Mouse (Mus musculus) right cerebral cortex, postnatal 14 days (tissue): ENCODE data around the gene T2.
"Not testable (repeated sequence)": the region's sequence is repeated elsewhere in the genome, so short reads cannot be mapped to it uniquely, and the experiment has no call there.

Source experiments
- DNase-seq: peaks from one replicate; pipeline ENCODE4 v3.0.0; 2022

T2 gene

DNA sequence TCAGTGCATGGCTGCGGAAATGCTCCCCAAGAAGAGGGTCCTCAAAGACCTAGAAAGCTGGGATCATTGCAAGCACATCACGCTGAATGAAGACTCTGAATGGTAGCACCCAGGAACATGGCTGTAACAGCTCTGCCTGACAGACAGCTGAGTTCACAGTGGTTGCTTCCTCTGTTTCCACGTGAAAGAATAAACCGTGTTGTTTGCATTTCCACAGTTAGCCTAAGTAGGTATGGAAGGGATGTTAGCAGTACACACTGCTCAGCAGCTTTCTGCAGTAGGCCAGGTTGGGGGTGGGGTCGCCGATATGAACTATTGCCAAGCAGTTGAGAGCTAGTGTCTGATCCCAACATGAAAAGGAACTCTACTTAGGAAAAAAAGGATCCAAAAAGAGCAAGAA lies at the start of gene T2:
Gene T2, plus strand, starts transcription at position 301 of the 400 bp plus-strand sequence.
- no peak for DNase-seq

DNA sequence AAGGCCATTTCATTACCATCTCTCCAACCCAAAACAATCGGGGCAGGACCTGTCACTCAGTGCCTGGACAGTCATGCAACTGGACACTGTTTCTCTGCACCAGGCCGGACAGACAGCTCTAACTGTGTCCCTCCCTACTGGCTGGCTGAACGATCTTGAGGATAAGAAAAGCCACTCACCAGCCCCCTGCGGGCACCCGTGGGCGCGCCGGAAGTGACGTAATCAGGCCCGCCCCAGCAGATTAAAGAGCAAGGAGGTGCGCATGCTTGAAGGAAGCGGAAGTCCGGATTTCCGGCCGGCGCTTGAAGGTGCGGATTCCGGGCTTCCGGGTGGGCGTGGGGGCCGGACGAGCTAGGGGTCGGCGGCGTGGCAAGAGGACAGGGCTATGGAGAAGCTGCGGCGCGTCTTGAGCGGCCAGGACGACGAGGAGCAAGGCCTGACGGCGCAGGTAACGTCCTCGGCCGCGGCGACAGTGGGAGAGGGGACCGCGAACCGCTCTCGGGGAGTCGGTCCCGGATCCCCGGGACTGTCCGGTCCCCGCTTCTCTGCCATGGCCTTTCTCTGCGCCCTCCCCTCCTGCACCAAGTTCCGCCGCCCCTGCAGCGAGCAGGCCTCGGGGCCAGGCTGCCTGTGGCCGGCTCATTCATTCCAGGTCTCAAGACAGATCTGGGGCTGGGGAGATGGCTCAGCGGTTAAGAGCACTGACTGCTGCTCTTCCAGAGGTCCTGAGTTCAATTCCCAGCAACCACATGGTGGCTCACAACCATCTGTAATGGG lies 44.8 kb upstream of the T2 start, which contains the start of gene Sft2d1:
Gene Sft2d1, plus strand, starts transcription at position 265 of the 777 bp plus-strand sequence.
- peak; percentile 97 for DNase-seq

DNA sequence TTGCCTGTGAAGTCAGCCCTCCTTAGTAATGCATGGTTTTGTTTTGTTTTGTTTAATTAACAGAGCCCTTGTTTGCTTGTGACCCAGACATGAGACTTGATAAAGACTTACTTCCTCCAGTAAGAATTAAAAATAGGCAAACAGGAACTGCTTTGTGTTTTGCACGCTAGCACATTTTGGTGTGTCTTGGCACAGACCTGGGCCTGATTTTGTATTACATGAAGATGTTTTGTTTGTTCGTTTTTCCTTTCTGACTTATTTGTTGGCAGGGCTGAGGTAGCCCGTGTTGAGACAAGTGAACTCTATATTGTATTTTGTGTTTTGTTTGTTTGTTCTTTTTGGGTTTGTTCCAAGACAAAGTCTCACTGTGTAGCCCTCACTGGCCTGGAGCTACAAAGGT lies 44.0 kb upstream of the T2 start:
- DNase-seq, result no peak

DNA sequence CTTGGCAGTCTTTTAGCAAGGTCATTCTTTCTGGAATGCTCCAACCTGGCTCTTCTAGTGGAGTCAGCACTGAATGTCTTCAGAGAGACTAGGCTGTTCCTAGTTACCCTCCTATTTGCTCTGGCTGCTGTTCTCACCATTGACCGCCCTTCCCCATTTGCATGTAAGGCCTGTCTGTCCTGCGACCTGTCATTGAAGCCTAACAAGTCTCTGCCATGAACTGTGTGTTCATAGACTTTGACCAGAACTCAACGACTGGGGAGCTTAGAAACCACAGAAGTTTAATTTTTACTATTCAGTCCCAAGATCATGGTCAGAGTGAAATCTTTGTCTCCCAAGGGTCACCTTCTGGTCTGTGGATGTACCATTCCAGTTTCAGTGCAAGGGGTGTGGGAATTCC lies 41.8 kb upstream of the T2 start:
- no peak for DNase-seq

DNA sequence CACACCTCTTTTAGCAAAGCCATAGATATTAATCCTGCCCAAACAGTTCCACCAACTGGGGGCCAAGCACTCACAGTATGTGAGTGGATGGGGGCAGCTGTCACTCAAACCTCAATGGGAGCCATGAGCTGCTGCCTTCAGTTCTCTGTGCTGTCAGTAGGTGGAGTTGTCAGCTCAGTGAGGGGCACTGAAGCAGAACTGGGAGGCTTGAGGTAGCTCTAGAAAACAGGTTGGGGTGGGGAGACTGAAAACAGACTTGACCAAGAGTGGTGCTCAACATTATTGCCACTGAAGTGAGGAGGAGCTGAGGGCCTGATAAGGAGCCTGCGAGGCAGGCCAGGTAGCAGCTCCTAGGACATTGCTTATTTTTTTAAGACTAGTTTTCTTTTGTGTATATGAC lies 39.5 kb upstream of the T2 start:
- DNase-seq, result no peak

DNA sequence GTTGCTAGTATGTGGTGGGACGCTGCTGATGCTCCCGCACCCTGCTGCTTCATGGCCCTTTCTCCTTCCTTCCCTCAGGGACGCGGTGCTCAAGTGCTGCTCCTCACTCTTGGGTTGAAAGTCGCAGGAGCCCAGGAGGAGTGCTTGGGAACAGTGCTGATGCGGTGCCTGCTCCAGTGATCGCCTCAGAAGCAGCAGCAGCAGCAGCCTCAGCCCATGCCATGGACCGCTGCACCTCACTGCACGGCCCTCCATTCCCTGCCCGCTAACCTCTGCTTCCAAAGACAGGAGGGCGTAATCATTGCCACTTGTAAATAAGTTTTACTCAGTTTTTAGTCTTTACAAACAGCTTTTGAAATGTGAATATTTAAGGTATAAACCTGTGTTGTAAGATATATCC lies 28.9 kb upstream of the T2 start:
- not testable (repeated sequence) for DNase-seq

DNA sequence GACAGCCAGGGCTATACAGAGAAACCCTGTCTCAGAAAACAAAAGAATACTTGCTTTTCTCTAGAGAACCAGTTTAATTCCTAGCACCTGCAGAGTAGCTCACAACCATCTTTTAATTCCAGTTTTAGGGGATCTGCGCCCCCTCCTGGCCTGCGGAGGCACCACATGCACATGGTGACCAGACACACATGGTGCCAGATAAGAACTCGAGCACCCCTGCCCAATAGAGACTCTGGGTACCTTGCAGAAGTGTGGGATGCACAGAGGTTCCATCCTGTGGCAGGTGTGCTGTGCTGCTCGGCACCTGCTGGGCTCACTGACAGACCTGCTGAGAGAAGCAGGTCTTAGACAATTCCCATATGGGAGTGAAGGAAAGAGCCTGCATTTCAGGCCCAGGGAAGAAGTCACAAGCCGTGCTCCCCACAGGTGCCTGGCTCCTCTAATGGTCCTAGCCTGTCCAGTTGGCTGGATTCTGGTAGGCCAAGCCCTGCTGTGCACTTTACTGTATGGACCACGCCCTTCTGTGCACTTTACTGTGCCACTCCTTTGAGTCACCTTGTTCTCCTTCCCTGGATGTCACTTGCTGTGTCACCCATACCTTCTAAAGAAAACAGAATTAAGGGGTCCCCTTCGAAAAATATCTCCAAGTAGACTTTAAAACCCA lies 27.1 kb upstream of the T2 start:
- no peak for DNase-seq

DNA sequence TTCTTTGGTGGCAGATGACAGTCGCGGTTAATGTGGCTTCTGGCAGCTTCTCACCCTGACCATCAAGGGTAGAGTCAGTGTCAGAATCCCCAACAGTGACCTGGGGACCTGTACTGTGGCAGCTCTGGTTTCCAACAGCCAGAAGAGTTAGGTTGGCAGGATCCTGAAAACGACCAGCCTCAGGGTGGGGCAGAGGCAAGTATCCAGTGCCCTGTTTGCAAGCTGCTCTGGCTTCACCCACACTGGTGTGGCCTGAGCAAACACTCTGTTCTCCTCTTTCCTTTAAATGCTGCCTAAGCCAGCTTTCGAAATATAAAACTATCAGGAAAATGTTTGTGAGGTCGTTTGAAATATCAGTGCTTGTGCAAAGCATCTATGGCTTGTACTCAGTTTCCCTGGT lies 25.2 kb upstream of the T2 start:
- DNase-seq, result no peak

DNA sequence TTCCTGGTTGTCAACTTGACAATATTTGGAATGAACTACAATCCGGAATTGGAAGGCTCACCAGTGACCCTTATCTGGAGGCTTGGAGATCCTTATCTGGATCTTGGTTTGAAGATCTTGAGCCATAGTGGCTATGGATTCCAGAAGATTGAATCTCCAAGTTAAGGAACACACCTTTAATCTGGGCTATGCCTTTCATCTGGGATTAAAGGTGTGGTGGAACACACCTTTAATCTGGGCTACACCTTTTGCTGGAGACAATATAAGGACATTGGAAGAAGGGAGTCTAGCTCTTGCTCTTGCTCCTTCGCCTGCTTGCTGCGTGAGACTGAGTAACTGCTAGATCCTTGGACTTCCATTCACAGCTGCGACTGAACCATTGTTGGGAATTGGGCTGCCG lies 18.6 kb upstream of the T2 start, which contains the start of gene Prr18:
Gene Prr18, plus strand, starts transcription at position 301 of the 400 bp plus-strand sequence.
- not testable (repeated sequence) for DNase-seq

DNA sequence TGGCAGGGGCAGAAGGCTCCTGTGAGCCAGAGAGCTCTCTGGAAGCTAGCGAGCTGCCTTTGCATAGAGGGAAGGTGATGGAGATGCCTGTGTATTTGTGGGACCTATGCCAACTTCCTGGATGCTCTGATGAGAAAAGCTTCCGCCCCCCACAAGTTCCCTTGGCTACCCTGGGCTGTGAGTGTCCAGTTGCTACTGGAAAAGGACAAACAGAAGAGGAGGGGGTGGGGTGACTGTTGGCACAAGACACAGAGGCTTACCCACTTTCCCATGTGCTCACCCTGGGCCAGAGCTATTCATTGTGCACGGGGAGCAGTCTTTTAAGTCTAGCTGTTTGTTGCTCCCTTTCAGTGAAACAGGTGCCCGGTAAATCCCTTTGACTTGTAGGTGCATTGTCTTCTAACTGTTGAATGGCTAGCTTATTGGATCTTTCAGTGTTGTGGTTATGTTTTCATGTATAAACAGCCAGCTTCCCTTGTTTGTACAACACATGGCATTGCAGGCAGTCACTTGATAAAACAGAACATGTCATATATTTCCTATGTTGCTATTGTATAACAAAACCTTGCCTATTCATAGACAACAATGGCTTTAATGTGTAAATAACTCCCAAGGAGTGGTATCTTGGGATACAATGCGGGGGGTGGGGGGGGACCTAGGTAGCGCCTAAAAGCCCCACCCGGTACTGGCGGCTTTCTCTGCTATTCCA lies 16.0 kb upstream of the T2 start:
- DNase-seq, result peak; percentile 20

DNA sequence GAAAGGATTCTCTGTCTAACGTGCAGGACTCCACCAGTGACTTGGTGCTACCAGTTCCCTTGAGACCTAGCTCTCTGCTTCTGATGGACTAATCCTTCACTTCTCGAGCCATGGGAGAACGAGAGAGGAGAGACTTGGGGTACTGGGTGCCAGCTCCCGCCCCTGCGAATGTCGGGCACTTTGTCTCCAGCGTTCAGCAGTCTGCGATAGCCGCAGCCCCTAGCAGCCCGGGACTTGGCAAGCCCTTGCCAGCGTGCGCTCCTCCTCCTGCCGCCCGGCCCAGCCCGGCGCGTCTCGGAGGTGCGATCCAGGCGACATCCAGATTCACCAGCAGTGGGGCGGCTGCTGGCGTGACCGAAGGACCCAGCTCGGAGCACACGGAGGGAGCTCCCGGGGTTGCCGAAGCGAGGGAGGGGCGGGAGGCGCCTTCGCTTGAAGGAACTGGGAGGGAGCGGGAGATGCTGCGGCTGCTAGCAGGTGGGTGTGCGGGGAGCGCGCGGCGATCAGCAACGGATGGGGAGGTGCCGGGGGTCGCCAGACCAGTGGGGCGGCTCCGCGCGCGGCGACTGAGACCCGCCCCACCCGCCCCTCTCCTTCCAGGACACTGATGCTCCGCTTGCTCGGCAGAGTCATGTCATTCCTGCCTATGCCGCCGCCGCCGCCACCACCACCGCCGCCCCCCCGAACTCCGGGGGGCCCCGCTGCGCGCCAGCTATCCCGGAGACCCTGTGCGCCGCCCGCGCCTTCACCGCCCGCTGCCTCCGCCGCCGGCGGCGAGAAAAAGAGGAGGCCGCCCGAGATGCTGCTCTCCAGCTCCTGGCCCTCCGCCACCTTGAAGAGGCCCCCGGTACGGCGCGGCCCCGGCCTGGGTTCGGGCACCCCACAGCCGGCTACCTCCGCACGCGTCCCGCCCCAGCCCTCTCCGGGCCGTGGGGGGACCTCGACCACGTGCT lies 15.1 kb upstream of the T2 start:
- peak; percentile 60 for DNase-seq

DNA sequence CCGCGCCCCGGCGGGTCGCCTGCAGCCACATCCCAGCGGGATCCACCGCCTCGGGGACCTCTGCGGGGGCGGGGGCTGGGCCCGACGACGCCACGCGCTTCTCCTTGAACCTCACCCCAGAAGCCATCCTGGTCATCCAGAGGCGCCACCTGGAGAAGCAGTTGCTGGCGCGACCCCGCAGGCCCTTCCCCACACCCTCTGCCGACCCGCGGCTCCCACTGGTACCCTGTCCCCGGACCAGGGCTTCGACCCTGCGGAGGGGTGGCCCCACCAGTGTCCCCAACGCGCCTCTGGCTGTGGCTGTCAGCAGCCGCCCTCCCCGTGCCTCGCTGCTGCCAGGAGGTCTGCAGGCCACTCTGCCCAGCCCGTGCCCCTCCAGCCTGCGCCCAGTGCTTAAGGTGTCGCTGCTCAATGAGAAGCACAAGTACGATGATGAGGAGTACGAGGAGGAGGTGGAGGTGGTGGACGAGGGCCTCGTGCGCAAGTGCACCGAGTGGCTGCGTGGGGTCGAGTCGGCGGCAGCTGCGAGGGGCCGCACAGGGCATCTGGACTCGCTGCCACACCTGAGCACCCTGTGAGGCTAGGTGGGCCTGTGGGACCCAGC lies 14.3 kb upstream of the T2 start:
- DNase-seq, result peak; percentile 23

DNA sequence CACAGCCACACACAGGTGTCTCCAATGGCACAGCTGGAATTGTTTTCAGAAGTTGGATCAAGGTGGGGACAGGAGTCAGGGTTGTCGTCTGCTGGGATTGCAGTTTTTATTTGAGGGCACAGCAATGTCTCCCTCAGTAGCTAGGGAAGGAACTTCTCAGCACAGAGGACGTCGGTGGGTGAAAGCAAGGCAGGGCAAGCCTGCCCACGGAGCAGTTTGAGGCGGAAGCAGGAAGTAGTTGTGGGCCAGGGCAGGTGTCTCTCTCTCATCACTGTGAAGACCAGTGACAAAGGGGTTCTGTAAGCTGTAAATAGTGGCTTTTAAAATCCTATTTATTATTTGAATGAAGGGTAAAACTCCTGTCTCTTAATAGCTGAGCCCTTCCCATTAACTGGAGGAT lies 13.1 kb upstream of the T2 start:
- no peak for DNase-seq

DNA sequence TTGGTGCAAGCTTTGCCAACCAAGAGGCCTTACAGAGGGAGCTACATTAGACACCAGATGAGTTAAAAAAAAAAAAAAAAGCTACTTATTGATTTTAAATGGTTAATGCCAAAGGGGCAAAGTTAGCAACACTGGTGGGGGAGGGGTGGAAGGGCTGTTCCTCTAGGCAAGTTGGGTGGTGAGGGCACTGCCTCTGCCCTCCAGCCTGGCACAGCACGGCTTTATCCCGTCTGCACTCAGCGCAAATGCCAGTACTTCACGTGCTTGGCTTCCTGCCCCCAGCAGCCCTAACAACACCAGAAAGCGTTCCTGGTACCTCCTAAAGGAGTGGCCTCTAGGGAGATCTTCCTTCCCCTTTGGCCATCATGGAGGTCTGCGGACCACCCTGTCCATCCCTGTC lies 12.4 kb upstream of the T2 start:
- DNase-seq, result no peak

DNA sequence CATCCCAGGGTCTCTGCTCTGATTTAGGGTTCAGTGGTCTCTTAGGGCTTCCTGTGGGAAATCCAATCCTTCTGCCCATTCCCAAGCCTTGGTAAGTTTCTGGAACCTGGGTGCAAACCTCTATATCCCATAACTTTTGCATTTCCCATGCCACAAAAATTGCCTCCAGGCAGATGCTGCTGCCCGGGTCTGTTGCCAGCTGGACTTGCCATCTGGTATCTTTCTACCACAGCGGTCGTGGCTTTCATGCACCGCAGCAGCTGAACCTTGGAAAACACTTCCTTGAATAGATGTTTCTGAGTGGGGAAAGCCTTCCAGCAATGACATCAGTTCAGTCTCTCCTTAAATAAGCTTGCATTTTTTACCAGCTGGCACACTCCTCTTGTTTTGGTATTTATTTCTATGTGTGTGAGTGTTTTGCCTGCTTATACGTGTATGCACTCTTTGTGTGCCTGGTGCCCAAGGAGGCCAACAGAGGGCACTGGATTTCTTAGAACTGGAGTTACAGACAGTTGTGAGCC lies 8.0 kb upstream of the T2 start:
- DNase-seq, result no peak

DNA sequence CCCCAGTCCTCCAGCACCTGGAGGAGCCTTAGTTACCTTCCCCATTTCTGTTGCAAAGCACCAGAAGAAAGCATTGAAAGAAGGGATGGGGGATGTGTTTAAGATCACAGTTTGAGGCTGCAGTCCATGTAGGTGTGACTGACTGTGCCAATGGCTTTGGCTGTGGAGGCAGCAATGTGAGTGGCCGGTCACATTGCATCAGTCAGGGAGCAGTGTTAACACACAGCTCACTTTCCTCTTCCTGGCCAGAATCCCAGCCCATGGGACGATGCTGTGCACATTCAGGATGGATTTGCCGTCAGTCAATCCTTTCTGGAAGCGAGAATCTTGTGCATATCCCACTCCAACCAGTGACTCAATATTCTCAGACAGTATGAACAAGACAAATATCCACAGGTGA lies 6.9 kb upstream of the T2 start:
- DNase-seq, result no peak

DNA sequence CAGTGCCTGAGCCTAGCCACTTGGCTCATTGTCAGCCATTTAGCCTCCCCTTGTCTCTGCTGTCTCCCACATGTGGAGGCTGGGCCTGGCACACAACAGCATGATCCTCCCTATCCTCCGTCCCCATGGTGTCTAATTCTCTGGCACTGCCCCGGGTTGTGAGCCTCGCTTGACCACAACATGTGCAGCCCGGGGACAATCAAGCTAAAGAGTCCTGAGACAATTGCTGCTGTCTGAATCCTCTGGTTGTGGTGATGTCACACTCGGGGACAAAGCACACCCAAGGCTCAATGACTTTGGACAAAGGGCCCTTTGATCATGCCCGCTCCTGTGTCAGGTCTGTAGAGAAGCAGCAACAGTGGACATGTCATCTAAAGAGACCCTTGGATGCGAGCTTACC lies 4.7 kb upstream of the T2 start:
- no peak for DNase-seq

DNA sequence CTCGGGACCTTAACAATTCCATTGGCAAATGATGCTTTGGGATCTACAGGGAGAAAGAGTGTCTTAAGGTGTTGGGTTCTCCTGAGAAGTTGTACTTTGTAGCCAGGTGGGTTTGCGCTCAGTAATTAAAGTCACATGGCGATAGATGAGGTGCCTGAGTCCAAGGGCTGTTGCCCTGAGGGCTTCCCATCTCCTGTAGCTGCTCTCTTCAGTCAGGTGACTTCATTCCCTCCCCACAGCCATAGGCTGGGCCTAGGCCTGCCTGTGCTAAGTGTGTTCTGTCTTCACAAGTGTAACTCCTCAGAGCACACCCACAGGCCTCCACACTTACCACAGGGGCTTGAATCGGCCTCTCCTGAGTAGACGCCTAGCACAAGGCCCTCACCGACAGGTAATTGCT lies 1.7 kb downstream of the T2 start:
- no peak for DNase-seq

DNA sequence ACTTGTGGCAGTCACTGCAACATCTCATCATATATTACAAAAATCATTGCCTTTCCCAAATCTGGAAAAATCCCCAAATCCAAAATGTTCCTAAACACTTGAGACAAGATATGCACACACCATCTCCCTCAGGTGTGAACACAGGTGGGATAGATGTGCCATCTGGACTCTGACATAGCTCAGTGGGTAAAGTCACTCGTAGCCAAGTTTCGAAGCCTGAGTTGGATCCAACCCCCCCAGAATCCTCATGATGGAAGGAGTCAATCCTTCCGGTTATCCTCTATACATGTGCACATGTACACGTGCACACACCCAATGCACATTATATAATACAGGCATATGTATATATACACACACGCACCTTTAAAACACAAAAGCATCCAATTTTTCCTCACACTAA lies 5.1 kb downstream of the T2 start:
- DNase-seq, result no peak

DNA sequence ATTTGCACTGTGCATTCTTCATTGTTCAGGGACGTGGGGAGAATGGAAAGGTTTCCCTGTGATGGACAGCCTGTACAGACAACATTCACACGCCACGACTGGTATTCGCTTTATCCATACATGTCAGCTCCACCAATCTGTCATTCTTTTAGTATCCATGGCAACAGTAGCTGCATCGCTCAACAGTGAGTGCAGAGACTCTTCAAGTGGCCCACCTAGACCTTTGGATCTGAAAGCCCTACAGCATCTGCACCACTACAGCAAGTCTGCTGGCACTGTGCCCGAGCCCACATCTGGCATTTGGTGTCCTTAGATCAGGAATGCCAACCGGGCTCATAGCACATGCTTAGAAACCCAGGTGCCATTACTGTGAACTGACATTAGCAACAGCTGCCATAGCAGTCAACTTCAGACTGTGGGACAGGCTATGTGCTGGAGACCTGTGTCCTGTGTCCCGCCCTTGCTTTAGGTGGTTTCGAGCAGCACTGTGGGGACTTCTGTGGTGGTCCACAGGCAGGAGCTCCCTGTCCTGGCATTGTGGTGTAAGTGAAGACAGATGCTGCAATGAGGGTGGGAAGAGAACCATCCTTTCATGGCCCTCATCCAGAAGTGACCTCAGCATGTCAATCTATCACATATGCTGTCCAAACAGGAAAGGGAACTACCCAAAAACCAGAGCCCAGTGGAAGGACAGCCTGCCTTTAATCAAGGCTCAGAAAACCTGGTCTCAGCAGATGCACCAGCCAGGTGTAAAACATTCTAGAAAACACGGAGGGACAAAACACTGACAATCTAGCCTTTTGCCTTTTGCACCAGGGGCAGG lies 5.7 kb downstream of the T2 start:
- DNase-seq, result no peak
